Mouse (Mus musculus): ENCODE results near the gene Pbxip1.

Gene Pbxip1

DNA sequence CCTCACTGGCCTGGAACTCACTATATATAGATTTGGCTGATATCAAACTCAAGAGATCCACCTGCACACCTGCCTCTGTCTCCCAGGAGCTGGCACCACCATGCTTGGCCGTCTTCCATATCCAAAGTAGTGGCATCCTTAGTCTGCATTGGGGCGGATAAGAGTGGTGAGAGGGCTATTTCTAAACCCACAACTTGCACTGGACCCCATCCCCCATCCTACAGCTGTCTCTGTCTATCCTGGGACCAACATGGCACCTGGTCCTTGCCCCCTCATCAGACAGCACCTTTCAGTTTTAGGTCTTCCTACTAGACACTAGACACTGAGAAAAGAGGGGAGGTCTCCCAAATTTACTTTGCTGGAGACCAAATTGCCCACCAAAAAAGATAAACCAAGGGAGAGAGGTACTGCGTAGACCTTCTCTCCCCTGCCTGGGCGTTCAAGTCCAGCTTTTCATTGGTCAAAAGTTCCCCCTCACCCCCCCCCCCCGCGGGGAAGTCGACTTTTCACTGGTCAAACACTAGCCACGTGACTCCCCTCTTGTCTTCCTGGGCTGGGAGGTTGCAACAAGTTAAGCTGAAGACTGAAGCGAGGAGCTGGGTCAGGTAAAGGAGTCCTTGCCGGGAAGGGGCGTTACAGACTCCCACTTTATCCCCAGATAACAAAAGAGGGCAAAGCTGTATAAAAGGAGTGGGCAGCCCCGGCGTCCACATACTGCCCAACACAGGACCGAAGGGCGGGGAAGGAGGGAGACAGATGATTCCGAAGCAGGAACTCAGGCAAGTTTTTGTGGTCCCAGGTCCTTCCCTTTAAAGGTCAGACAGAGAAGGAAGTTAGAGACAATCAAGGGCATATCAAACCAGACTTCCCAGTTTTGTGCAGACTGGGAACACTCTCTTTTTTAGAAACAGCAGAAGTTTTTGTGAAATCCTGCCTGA is at the start of gene Pbxip1:
TSS of gene Pbxip1 (plus strand) at position 531 of the 938 bp plus-strand sequence.
- DNase-seq = peak; percentile 71 to 81

DNA sequence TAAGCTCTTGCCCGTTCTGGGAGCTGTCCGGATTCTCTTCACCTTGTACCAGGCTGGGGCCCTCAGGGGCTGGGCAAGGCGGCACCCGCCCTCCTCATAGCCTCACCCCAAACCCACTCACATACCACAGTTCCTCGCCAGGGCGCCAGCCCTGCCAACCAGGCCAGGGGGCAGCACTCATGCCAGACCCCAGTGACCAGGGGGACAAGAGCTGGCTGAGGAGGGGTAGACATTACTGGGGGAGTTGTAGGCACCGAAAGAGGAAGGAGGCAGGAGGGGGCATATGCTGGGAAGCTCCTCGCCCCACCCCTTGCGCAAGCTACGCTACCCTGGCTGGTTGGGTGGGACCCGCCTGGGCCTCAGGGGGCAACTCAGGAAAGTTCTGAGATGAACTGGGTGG is 48.9 kb upstream of the Pbxip1 start:
- DNase-seq = no peak

DNA sequence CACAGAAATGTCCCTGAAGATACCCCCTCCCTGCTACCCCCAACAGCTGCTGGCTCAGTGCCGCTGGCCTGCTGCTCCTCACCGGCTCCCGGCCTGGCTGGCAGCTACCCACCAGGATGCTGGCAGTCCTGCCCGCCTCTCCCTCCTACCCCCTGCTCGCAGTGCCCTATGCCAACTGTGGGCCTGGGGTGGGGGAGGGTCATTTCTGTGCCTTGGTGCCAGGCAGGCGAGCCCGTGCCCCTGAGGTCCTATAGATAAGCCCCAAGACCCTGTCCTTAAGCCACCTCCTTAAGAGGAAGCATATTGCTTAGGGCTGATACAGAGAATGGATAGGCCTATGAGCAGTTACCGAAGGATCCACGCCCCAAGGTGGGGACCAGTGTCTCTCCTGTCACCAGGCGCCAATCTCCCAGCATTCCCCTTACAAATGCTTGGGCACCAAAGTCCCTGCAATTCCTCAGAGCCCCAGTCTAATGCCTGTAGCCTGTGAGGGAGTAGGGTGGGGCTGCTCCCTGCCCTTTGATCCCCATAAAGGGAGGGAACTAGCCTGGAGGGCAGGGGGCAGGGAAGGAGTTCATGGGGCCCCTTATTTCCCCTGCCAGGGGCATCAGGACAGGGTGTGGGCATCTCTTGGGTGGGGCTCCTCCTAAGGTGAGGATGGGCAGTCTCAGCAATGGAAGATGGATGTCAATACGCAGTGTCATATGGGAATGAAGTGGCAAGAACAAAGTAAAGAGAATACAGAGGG is 48.2 kb upstream of the Pbxip1 start:
- peak in 1 of 2 experiments; percentile 40 for DNase-seq

DNA sequence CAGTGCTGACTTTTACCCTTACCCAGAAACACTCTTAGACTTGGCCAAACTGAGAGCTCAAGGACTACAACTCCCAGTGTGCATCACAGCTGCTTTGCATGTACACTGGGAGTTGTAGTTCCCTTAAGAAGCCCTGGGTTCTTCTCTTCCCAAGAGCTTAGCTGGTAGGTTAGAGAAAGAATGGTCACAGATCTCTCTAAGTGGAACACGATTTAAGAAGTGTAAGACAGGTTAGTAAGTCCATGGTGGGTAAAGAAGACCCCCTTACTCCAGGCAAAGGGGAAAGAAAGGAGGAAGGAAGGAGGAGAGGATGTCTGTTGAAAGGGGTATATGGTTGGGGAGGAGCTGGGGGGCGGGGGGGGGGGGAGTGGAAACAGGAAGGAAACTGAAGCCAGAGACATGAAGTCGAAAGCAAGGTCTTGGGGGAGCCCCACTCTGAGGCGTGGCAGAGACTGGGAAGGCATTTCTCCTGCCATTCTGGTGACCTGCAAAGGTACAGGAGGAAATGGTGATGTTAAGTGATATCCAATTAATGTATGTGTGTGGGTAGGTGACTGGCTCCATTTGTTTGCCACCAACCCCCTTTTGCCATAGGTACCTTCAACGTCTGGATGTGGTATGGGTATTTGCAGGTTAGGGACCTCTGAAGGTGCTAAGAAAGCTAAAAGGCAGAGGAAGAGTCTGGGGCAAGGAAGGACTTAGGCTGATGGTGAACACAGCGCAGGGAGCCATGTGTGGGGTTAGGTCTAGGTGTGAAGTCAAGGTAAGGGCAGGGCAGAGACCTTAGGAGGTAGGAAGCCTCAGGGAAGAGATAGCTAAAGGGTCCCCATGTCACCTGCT is 47.4 kb upstream of the Pbxip1 start:
- peak in 1 of 2 experiments; percentile 48 for DNase-seq

DNA sequence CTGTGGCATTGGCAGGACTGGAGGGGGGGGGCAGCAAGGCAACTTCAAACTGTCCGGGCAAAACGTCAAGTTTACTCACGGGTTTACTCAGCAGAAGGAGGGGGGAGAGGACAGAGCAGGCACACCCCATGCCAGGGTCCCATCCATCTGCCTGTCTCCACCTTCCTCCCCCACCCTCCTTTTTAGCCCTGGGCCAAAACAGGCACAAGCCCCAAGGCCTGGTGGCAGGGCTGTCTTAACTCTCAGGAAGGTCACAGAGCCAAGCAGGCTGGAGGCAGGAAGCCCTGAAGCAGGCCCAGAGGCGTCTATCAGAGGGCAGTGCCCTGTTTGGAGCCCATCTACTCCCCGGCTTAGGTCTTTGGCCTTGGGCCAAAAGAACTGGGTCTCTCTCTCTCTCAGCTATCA is 46.4 kb upstream of the Pbxip1 start:
- DNase-seq = no peak

DNA sequence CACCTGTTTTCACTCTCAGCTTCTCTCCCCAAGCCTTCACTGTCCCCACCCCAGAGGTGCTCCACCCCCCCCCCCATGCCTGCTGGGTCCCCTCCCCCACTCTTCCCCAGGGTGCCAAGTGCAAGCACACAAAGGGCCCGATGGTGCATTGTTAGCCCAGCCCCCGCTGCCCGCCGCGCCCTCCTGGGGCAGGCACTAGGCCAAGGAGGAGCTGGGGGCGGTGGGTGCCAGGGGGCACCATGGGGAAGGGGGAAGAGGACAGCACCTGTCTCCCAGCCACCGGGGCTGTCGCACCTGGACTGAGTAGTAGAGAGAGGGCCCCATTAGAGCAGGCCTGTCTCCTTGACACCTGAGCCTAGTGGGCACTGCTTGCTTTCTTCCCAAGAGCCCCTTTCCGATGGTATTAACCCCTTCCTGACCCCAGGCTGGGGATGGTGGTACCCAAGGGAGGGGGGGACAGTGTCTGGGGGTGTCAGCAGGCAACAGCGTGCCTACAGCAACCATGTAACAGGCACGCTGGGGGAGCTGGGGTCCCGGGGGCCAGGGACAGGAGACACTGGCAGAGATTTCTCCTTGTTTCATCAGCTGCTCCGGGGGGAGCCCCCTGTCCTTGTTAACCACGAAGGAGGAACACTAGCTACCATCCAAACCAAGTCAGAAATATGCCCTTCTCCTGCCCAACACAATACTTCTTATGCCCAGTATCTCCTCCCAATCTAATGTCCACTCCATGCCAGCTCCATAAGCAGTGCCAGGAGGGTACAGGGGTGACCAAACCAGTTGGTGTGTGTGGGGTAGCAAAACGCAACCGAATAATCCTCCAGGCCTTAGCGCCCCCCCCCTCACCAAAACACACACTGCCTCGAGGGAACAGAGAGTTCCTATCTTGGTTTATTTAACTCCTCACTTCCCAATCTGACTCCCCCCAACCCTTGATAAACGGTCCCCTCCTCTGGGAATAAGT is 45.5 kb upstream of the Pbxip1 start:
- DNase-seq = peak in 1 of 2 experiments; percentile 48

DNA sequence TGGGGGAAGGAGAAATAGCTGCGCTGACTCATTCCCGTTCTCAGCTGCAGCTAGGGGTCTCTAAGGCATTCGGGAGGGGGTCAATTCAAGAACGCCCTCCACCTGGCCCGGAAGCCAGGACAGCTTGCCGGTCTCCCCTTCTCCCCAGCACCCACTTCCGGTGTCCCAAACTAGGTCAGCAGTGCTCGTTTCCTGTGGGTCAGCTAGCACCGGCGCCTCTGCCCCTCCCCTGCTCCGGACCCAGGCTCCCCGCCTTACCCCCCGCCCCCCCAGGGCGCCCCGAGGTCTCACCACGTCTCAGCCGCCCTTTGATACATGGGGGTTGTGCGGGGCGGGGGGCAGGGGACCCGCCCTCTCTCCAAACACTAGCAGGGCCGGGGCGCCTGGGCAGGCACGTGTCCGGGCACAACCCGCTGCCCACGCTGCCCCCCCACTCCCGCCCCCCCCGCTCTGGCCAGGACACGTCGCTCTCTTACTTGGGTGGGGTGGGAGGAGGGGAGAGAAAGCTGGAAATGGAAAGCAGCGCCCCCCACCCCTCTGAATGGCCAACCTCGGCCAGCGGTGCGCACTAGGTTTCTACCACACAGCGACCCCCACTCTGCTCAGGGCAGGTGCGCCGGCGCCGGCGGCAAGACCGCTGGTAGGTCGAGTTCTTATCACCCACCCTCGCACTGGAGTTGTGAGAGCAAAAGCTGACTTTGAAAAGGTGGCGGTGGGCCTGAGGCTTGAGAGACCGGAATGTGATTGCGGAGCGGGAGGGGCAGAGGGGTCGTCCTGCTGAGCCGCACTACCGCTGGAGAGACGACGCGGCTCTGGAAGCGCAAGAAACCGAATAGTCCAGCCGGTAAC is 44.6 kb upstream of the Pbxip1 start:
- DNase-seq = peak; percentile 65 to 78

DNA sequence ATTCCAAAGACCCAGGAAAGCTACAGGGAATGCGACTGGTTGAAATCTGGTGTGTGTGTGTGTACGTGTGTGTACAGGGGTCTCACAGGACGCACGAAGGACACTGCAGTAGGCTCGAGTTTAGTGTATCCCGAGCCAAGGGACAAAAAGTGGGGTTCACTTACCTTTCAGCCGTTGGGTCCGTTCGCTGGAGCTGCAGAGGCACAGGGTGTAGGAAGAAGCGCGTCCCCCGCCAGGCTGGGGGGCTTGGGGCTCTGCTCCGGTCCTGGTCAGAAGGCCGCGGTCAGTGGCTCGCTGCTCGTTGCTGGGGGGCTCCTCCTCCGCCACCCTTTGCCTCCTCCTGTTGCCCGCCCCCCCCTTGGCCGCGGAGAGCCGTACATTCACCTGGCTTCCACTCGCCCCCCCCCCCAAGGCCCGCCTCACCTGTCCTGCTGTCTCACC is 43.6 kb upstream of the Pbxip1 start:
- DNase-seq = peak; percentile 50 to 65

DNA sequence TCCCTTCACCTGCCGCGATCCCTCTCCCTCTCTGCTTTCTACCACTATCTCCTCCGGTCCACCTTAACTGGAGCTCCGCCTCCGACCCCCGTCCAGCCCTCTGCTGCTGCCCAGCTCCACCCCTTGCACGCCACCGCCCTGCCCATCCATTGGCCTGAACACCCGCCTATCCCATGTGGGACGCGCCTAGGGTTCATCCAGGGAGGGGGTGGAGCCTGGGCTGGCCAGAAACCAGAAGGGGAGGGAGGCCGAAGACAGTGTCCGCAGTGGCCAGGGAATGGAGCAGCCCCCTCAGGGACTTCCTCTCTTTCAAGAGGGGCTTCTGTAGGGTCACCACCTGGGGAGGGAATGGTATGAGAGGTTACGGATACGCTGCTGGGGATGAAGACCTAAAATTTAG is 42.9 kb upstream of the Pbxip1 start:
- DNase-seq = peak; percentile 99

DNA sequence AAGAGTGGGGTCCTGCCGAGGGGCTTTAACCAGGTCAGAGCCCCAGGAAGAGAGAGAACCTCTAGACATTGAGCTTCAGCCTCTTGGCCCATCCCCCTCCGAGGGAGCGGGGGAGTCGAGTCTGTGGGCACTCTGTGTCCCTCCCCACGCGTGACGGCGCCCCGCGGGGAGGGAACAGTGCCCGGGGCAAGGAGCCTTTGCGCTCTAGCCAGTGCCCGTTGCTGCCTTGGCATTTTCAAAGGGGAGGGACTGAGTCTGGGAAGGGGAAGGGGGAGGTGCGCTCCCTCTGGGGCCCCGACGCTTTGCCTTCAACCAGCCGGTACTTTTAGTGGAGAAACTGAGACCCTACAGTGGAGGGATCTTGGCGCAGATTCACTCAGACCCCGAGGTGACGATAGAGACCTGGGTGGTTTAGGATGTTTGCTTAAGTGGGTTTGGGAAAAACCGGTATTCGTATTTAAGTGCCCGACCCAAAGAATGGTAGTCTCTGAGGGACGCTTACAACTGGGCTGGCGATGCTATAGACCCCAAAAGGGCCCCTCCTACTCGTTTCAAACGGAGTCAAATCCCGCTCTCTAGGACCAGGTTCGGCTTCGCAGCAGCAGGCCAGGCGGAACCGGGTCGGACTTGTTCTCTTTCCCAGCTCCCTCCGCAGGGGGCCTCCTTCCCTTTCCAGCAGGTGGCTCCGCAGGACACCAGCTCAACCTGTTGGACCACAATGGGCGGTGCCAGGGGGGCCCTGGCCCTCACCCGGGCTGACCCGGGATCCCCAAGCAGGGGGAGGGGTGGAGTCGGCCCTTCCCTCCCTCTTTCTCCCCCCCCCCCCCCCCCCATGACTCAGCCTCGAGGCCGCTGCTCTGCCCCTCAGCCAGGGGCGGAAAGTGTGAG is 42.3 kb upstream of the Pbxip1 start, which contains the start of gene Zbtb7b:
TSS of gene Zbtb7b (minus strand) at position 771 of the 888 bp plus-strand sequence.
- peak; percentile 81 to 90 for DNase-seq

DNA sequence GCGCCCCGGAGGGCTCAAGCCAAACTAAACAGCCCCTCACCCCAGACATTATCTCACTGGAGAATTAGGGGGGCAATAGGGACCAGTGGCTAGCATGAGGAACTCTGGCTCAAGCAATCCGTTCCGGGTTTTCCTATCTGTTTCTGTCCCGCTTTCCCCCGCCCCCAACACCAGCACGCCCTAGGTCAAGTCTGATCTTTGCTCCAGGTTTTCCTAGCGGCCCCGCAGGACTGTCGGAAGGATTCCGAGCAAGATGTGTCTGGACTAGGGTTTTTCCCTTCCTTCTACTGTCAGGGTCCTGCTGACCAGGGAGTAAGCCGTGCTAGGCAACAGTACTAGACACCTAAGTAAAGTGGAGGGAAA is 41.6 kb upstream of the Pbxip1 start:
- peak; percentile 88 to 95 for DNase-seq

DNA sequence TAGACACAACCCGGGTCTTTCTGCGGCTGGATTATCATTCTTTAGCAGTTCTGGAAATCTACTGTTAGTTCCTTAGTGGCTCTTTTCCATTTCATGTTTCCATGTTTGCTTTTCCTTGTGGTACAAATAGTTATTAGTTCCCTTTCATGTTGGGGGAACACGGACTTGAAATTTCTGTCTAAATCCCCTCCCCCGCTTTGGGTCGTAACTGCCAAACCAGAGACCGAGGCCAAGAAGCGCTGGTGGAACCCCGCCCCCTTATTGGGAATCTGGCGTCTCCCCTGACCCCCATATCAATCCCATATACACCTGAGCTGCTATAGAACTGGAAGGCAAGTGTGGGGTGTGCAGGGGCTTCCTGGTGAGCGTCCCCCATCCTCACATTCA is 41.1 kb upstream of the Pbxip1 start:
- no peak for DNase-seq

DNA sequence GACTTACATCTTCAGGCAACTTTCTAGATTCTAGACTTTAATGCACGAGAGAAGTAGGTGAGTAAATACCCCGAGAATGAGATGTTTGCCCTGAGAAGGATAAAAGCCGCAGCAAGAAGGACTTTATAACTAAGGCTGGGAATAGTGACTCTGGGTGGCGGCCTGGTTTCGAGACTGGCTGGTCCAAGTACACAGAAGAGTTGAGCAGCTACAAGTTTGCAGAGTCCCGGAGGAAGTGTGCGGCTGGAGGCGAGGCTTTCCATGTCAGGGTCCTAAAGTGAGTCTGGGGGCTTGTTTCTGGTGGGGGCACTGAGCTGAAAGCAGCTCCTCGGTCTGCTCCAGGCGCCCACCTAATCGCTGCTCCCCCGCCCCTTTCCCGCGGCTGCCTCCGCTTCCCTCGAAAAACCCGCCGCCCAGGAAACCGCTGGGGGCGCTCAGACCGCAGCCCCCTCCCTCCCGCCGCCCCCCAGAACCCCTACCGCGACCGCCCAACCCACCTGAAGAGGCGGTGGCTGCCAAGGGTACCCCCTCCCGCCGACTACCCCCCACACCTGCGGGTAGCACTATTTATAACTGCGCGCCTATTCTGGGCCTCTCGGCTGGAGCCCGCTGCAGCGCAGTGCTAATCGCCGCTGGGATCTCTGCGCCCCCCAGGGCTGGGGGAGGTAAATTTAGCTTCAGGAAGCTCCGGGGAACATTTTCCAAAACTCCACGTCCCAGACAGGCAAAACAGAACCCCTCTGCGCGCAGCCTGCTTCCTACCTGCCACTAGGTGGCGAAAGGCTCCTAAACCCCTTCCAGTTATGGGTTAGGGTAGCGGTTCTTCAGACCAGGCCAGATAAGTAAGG is 40.5 kb upstream of the Pbxip1 start:
- peak; percentile 82 to 88 for DNase-seq

DNA sequence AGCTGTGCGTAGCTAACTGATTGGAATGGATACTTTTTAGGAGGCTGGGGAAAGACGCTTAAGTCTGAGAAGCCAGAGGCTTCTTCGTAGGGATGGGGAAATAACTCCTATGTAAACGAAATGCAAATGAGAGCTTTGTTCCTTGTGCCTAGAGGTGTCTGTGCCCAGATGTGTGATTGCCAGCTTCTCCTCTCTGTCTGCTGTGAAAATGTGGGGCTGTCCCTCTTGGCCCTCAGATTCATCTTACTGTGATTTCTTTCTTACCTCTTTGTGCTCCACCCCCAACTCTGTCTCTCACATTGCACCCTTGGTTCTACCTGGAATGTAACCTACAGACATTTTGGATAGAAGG is 39.9 kb upstream of the Pbxip1 start:
- no peak for DNase-seq

DNA sequence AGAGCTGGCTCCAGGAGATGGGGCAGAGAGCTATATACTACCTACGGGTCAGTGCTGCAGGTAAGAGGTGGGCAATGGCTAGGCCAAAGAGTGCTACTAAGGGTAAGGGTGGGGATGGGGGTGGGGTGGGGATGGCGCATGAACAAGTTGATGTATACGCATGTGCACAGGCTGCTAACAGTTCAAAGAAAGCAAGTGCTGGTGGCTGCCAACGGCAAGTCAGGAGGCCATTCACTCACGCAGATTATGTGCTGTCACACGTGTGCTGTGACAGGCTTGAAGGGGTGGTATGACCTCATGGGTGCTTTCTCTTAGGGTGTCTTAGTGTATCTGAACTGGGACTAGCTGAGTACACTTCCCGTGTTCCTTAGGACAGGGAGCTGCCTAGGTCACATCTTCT is 35.2 kb upstream of the Pbxip1 start:
- no peak for DNase-seq

DNA sequence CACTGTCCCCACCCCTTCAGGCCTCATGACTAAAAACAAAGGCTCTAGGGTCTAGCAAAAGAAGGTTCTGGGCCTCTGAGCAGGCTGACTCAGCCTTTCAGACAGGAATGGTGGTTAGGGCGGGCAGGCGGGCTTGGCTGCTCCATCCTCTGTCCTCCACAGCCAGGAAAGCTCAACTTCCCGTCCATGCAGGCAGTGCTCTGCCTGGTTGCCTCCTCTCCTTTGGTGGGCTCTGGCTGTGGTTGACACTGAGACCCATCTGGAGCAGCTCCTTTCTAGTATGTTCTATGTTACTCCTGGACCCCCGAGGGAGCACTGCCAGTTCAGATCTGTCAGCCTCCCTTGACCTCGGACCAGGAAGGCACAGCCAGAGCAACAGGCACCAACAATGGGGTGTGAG is 33.8 kb upstream of the Pbxip1 start, which contains the start of gene Lenep:
TSS of gene Lenep (minus strand) at position 101 of the 400 bp plus-strand sequence.
- no peak for DNase-seq

DNA sequence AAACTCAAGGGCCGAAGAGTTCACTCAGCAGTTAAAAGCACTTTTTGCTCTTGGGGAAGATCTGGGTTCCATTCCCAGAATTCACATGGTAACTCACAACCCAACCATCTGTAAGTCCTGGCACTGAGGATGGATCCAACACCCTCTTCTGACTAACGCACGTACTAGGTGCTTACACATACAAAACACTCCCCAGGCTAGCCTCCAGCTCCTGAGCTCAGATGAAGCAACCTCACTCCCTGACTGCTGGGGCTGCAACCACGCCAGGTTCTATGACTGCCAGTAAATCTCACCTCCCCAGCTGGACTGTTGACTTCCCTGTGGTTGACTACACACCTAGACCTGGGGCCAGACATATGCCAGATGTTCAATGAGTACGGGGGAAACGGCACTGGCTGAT is 29.6 kb upstream of the Pbxip1 start:
- no peak for DNase-seq

DNA sequence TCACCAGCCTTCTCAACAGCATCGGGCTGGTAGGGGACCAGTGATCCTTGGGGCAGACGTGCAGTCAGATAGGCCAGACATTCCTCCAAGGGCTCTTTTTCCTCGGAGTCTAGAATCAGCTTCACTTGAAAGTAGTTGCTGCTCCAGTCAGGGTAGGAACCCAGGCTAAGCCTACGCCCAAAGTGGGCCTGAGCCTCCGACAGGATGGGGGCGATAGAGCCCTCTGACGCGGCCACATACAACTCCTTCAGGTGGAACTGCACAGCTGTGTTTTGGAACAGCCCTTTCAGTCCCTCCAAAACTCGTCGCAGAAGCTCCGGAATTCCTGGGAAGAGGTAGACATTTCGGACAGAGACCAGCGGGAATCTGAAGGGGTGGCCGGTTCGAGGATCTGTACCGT is 28.1 kb upstream of the Pbxip1 start:
- DNase-seq = no peak

DNA sequence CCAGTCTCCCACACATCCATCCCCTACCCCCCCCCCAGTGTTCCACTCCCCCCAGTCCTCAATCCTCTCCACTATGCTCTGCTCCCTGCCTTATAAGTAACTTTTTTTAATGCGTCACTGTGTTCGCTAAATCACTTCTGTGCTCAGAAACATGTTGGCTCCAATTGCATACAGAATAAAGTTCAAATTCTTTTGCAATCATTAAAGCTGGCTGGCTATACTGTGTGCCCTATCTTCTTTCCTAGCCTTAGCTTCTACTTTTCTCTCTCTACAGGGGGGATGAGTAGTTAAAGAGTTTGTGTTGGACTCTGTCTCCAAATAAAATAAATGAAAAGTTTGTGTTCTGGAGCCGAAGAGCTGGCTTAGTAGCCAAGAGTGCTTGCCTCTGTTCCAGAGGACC is 26.8 kb upstream of the Pbxip1 start:
- DNase-seq = no peak
